Comparison of ENCODE assay signal across 8 mouse cellular contexts in genomic region chr2:120731877-120732530, GRCm38 (mm10).
DNase-seq lines count a peak whose midpoint lies in the region; ATAC-seq lines count a peak whose summit lies in the region.

No protein-coding gene starts in this region.

- peak overlapping the region; percentile 95 for H3K4me2 ChIP-seq in kidney, embryonic 15.5 days
- H3K4me2 ChIP-seq in hindbrain, embryonic 12.5 days (replicated peaks), result peak overlapping the region; percentile 95
- H3K4me2 ChIP-seq in midbrain, embryonic 11.5 days, result peak overlapping the region; percentile 96

- H3K9me3 ChIP-seq in kidney, embryonic 15.5 days (replicated peaks), result no peaks in the 10 kb centered on the region
- no peaks in the 10 kb centered on the region for H3K9me3 ChIP-seq in hindbrain, embryonic 12.5 days (replicated peaks)
- no peaks in the 10 kb centered on the region for H3K9me3 ChIP-seq in midbrain, embryonic 11.5 days (ENCODE audit: control insufficient read depth, low read length)

- peak overlapping the region; percentile 93 for H3K27ac ChIP-seq in kidney, embryonic 15.5 days
- peak overlapping the region; percentile 93; the same call in 1 of the 2 replicates for H3K27ac ChIP-seq in hindbrain, embryonic 12.5 days
- H3K27ac ChIP-seq in midbrain, embryonic 11.5 days (ENCODE audit: low read depth, low read length), result peak overlapping the region; percentile 82

- ATAC-seq in kidney, embryonic 15.5 days (replicated peaks; ENCODE audit: low FRiP score), result no peak; the same call in 1 of the 2 replicates
- ATAC-seq in hindbrain, embryonic 12.5 days (ENCODE audit: low FRiP score), result no peak
- no peak for ATAC-seq in midbrain, embryonic 11.5 days (ENCODE audit: low FRiP score)

- H3K9ac ChIP-seq in kidney, embryonic 15.5 days, result peak overlapping the region; percentile 84; the same call in 1 of the 2 replicates
- no peak overlapping the region for H3K9ac ChIP-seq in hindbrain, embryonic 12.5 days
- H3K9ac ChIP-seq in midbrain, embryonic 11.5 days (ENCODE audit: low read length), result peak overlapping the region; percentile 86

- WGBS in kidney, embryonic 15.5 days, result 30% methylated on average over 7 of the region's 7 CpGs
- WGBS in hindbrain, embryonic 12.5 days, result 42% methylated on average over 7 of the region's 7 CpGs
- WGBS in midbrain, embryonic 11.5 days, result 30% methylated on average over 7 of the region's 7 CpGs

- H3K4me1 ChIP-seq in kidney, embryonic 15.5 days, result peaks cover 29% of the 10 kb centered on the region
- H3K4me1 ChIP-seq in hindbrain, embryonic 12.5 days, result peaks cover 26% of the 10 kb centered on the region
- peaks cover 21% of the 10 kb centered on the region for H3K4me1 ChIP-seq in midbrain, embryonic 11.5 days (ENCODE audit: control insufficient read depth, insufficient read depth, low read length)

- H3K27me3 ChIP-seq in kidney, embryonic 15.5 days, result no peaks in the 10 kb centered on the region
- no peaks in the 10 kb centered on the region for H3K27me3 ChIP-seq in hindbrain, embryonic 12.5 days
- H3K27me3 ChIP-seq in midbrain, embryonic 11.5 days (ENCODE audit: control insufficient read depth, insufficient read depth, low read length), result no peaks in the 10 kb centered on the region

- peak overlapping the region; percentile 65 for H3K4me3 ChIP-seq in kidney, embryonic 15.5 days (replicated peaks)
- H3K4me3 ChIP-seq in hindbrain, embryonic 12.5 days, result peak overlapping the region; percentile 92
- H3K4me3 ChIP-seq in midbrain, embryonic 11.5 days (ENCODE audit: low read depth, low read length), result peak overlapping the region; percentile 91

- peaks cover 17% of the 10 kb centered on the region for H3K36me3 ChIP-seq in kidney, embryonic 15.5 days
- peaks cover 17% of the 10 kb centered on the region for H3K36me3 ChIP-seq in hindbrain, embryonic 12.5 days
- H3K36me3 ChIP-seq in midbrain, embryonic 11.5 days (ENCODE audit: control insufficient read depth, insufficient read depth, low read length), result peaks cover 14% of the 10 kb centered on the region

- DNase-seq in kidney, adult 9 months, result no peak
- peak; percentile 48 for DNase-seq in R1 (ENCODE audit: low read depth, low spot score)
- no peak for DNase-seq in midbrain, embryonic 11.5 days (ENCODE audit: low spot score, missing footprints)
- DNase-seq in spleen, postnatal 36 days (ENCODE audit: low spot score in 2 of 2), result no peak
- no peak for DNase-seq in cerebellum, adult 9-11 months
- DNase-seq in adrenal gland, adult 2 months, result no peak
